Mouse (Mus musculus) ES-E14 (cell line): ENCODE results near the gene Rps10. TPM values are rescaled to one million over a fixed set of nuclear protein-coding genes. Genes with fewer than 3 reads are reported as not detected.

Experiments used
- DNase-seq: peaks from one replicate; pipeline ENCODE4 v3.0.0-alpha.2; 2013; ENCODE audit warnings: low read depth, low spot score
- H3K27ac ChIP-seq: 2 replicates; pipeline ENCODE4 v1.5.1; 2012; ENCODE audit warnings: low read depth, mild to moderate bottlenecking, low read length, moderate library complexity, mixed read lengths; ENCODE audit not compliant: poor library complexity, insufficient read depth, severe bottlenecking
- H3K36me3 ChIP-seq: 2 replicates; pipeline ENCODE4 v1.6.1; 2012; ENCODE audit warnings: mild to moderate bottlenecking, low read length, moderate library complexity, mixed read lengths; ENCODE audit not compliant: control insufficient read depth, poor library complexity, insufficient read depth, severe bottlenecking
- H3K4me1 ChIP-seq, 2 experiments: fragments of 150-350 bp in 1 of 2; sonication (generic) in 1 of 2; 2 replicates each; pipeline ENCODE4 v1.6.1; 2012; ENCODE audit warnings: low read length in 2 of 2, mild to moderate bottlenecking in 1 of 2, mixed read lengths in 1 of 2; ENCODE audit not compliant: control insufficient read depth in 2 of 2, insufficient read depth in 2 of 2, poor library complexity in 1 of 2
- H3K4me3 ChIP-seq, 2 experiments: fragments of 150-350 bp in 1 of 2; sonication (generic) in 1 of 2; 2 replicates each; pipeline ENCODE4 v1.5.1; 2012; ENCODE audit warnings: low read length in 2 of 2, low read depth in 1 of 2, mild to moderate bottlenecking in 1 of 2, mixed read lengths in 1 of 2; ENCODE audit not compliant: insufficient read depth in 1 of 2, poor library complexity in 1 of 2, severe bottlenecking in 1 of 2
- H3K9ac ChIP-seq: 2 replicates; pipeline ENCODE4 v1.6.1; 2012; ENCODE audit warnings: low read depth, mild to moderate bottlenecking, low read length, mixed read lengths; ENCODE audit not compliant: poor library complexity, insufficient read depth, severe bottlenecking
- H3K9me3 ChIP-seq: fragments of 150-350 bp; sonication (generic); 2 replicates; pipeline ENCODE4 v1.6.1; 2012; ENCODE audit warnings: low read depth, mild to moderate bottlenecking, low read length; ENCODE audit not compliant: control insufficient read depth, insufficient read depth
- CHD2 ChIP-seq: IDR thresholded peaks from 2 replicates; pipeline ENCODE4 v1.6.1; 2014; ENCODE audit warnings: mild to moderate bottlenecking, low read depth, low read length, inconsistent platforms
- HCFC1 ChIP-seq: IDR thresholded peaks from 2 replicates; pipeline ENCODE4 v1.6.1; 2012; ENCODE audit warnings: low read length, inconsistent platforms, borderline replicate concordance; ENCODE audit not compliant: insufficient read depth
- MAFK ChIP-seq: IDR thresholded peaks from 2 replicates; pipeline ENCODE4 v1.6.1; 2014; ENCODE audit warnings: mild to moderate bottlenecking, low read depth, low read length, inconsistent platforms; ENCODE audit not compliant: insufficient read depth
- ZC3H11A ChIP-seq: IDR thresholded peaks from 2 replicates; pipeline ENCODE4 v1.6.1; 2012; ENCODE audit warnings: low read depth, mild to moderate bottlenecking, inconsistent platforms, low read length, borderline replicate concordance
- ZNF384 ChIP-seq: IDR thresholded peaks from 2 replicates; pipeline ENCODE4 v1.6.1; 2012; ENCODE audit warnings: low read depth, low read length, inconsistent platforms
- in situ Hi-C, 2 experiments: fragments of 600-800 bp; cut with MboI; formaldehyde crosslinking; loops; one replicate each; pipeline ENCODE4 v1.15.1; 2025; ENCODE audit warnings: low sequenced_read_pairs in 2 of 2, inconsistent platforms in 1 of 2; ENCODE audit not compliant: unreplicated experiment in 2 of 2
- total RNA-seq: library from RNA; depleted of rRNA; stranded (reverse); fragments of 300-350 nt; gene quantifications from 2 replicates; pipeline ENCODE4 v1.2.3, GENCODE M21; 2012

Gene Rps10
- total RNA-seq, 1 experiment = 1,842 TPM

DNA sequence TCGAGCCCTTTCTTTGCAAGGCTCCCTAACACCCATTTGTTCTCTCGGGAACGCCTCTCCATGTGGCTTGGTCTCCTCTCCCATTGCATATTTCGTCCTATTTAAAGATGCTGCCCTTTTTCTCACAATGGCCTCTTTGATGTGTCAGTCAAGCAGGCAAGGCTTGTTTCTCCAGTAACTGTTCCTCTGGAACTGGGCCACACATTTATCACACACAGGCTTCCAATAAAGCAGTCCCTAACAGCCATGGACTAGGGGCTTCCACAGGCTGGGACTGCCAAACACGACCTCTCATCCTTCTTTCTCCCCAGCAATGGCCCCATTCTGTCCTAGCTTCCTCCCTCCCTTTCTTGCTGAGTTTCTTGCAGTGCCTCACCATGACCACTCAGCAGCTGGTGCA lies 9.8 kb downstream of the Rps10 start:
- TF ChIP-seq CHD2 = no peak
- no peak for TF ChIP-seq ZNF384
- TF ChIP-seq ZC3H11A = no peak
- TF ChIP-seq MAFK = no peak
- TF ChIP-seq HCFC1 = no peak
- H3K9me3 ChIP-seq = no peaks in the 10 kb centered on the region
- peaks cover 20% of the 10 kb centered on the region for H3K36me3 ChIP-seq
- no peak overlapping the region for H3K27ac ChIP-seq
- no peak for DNase-seq
- in situ Hi-C loops = no loop called here
- no peak overlapping the region for H3K9ac ChIP-seq
- H3K4me3 ChIP-seq = no peak overlapping the region
- peaks cover 2 to 4% of the 10 kb centered on the region in 2 experiments; a peak in 3 of 4 replicates for H3K4me1 ChIP-seq

DNA sequence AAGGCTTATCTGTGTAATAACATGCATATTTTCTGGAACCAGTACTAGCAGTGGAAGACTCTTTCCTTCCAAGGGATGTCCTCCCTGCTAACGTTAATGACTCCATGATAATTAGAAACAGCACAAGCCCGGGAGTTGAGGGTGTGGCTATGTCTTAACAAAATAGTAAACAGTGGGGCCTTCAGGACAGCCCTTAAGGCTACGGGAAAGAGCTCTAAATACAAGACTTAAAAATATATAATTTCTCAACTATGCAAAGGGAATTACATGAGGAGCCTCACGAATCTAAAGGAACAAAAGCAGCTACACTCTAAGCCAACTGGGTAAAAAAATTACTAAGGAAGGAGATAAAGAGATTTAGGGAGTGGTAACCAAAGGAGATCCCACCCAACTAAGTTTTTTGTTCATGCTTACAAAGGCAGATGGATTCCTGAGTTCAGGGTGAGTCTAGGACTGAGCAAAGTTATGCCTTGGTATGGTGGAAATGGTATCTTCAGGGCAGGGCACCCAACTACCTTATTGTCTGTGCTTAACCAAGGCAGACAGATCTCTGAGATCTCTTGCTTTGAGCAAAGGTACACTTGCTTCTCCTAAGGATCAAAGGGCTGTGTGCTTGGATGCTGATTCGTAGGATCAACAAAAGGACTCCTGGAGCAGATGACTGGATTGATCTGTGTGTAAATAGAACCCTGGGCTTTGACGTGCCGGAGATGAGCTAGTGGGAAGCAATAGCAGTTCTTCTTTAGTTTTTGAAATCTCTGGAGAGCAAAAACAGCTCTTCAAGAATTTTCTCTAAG lies 10.8 kb downstream of the Rps10 start:
- no peaks in the 10 kb centered on the region for H3K9me3 ChIP-seq
- H3K36me3 ChIP-seq = peaks cover 10% of the 10 kb centered on the region
- TF ChIP-seq ZNF384 (no peak), CHD2 (no peak), MAFK (no peak), ZC3H11A (no peak), HCFC1 (no peak)
- no peak overlapping the region for H3K4me3 ChIP-seq
- in situ Hi-C loops = no loop called here
- H3K4me1 ChIP-seq = peaks cover 6 to 7% of the 10 kb centered on the region in 2 experiments
- no peak for DNase-seq
- H3K9ac ChIP-seq = no peak overlapping the region
- H3K27ac ChIP-seq = no peak overlapping the region

DNA sequence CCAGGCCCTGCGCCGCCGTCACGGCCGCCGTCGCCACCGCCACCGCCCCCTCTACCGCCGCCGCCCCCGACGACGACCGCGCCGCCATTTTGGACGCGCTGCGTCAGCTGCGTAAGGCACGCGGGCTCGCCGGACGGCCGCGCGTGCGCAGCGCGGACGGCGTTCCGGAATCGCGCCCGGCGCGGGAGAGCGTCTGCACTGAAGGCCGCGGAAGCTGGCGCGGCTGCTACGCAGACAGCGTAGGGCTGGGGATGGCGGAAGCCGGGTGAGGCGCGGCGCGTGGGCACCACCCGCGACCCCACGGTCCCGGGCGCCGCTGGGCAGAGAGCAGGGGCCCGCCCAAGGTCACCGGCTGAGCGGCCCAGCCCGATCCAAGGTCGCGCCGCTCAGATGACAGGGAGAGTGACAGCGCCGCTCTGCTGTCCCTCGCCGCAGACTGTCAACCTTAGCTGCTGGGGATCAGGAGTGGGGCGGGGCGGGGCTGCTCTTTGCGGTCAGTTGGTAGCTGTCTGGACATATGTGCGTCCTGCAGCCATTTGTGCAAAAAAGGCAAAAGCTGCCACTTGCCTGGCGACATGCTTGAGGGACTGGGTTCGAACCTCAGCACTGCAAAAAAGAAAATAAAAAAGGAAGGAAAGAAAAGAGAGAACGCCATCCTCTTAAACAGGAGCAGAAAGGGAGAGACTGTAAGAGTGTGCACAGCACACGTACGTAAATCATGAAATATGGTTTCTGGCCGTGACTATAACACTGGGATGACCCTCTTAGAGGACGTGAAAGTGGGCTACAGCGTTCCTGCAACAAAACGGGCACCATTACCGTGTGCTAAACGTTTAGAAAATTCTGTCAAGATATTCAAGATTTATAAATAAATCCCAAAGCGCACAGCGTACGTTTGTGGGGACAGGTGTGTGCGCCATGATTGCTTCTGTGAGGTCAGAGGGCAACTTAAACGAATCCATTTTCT lies 12.8 kb downstream of the Rps10 start, which contains the start of gene Nudt3:
TSS of gene Nudt3 (minus strand) at position 136 of the 967 bp plus-strand sequence.
- no peaks in the 10 kb centered on the region for H3K9me3 ChIP-seq
- TF ChIP-seq ZC3H11A = no peak
- no peak for TF ChIP-seq MAFK
- no peak for TF ChIP-seq CHD2
- no peak for TF ChIP-seq HCFC1
- TF ChIP-seq ZNF384 = no peak
- H3K9ac ChIP-seq = peak within 1 kb of the TSS; percentile 94
- in situ Hi-C loops = no loop called here
- no peaks in the 10 kb centered on the region; the same call in 1 of the 2 replicates for H3K36me3 ChIP-seq
- peaks cover 6 to 11% of the 10 kb centered on the region in 2 experiments for H3K4me1 ChIP-seq
- no peak for DNase-seq
- H3K27ac ChIP-seq = peak within 1 kb of the TSS; percentile 72
- peak within 1 kb of the TSS; percentile 64 to 87 for H3K4me3 ChIP-seq

DNA sequence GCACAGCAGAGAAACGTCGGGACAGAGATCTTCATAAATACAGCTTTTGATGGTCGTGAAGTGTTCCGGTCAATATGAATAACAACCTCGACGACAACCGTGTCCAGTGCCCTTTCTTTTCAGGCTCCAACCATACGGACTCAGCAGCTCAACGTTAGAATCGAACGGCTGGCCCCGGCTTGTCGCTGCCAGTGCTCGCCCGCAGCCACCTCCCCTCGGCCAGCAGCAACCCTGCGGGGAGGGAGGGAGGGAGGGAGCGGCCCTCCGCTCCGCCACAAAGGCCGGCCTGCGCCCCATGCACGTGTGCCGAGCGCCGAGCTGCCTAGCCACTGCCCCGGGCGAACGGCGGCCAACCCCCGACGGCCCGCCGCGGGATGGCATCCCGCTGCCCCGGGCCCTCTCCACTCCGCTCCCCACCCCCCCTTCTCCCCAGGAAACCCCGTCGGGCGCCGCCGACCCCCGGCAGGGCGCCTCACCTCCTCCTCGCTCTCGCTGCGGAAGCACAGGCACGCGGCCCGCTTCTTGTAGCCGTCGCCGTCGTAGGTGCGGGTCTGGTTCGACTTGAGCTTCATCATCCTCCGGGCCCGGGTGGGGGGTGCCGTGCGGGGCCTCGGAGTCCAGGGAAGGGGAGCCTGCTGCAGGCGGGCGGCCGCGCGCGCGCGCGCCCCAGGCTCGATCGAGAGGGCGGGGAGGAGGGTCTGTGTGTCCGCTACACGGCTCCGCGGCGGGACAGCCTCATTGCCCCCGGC lies 13.7 kb downstream of the Rps10 start:
- in situ Hi-C loops = no loop called here
- TF ChIP-seq CHD2 (no peak), ZNF384 (no peak), MAFK (no peak), HCFC1 (no peak), ZC3H11A (no peak)
- H3K36me3 ChIP-seq = peaks cover under 1% of the 10 kb centered on the region; the same call in 1 of the 2 replicates
- peak overlapping the region; percentile 94 for H3K9ac ChIP-seq
- H3K9me3 ChIP-seq = no peaks in the 10 kb centered on the region
- peaks cover 6 to 13% of the 10 kb centered on the region in 2 experiments for H3K4me1 ChIP-seq
- H3K4me3 ChIP-seq = peak overlapping the region; percentile 64 to 87
- H3K27ac ChIP-seq = peak overlapping the region; percentile 68
- DNase-seq = no peak
